Mouse (Mus musculus) embryonic facial prominence, embryonic 10.5 days (tissue): Measurements from ENCODE around the gene Zfp637. TPM values are rescaled to one million over a fixed set of nuclear protein-coding genes. Genes with fewer than 3 reads are reported as not detected.

Source experiments
- DNase-seq: peaks from one replicate; pipeline ENCODE4 v3.0.0-alpha.2; 2017; ENCODE audit warnings: low spot score
- H3K27ac ChIP-seq: fragments of 300-500 bp; sonication (generic); replicated peaks from 2 replicates; pipeline ENCODE4 v1.5.1; 2016; ENCODE audit warnings: mild to moderate bottlenecking
- H3K27me3 ChIP-seq: fragments of 300-500 bp; sonication (generic); replicated peaks from 2 replicates; pipeline ENCODE4 v1.6.1; 2016; ENCODE audit warnings: low read depth, mild to moderate bottlenecking; ENCODE audit not compliant: poor library complexity, severe bottlenecking
- H3K36me3 ChIP-seq: fragments of 300-500 bp; sonication (generic); replicated peaks from 2 replicates; pipeline ENCODE4 v1.6.1; 2016; ENCODE audit warnings: mild to moderate bottlenecking, moderate library complexity
- H3K4me1 ChIP-seq: fragments of 300-500 bp; sonication (generic); 2 replicates; pipeline ENCODE4 v1.6.1; 2016
- H3K4me3 ChIP-seq: fragments of 300-500 bp; sonication (generic); 2 replicates; pipeline ENCODE4 v1.5.1; 2016; ENCODE audit warnings: mild to moderate bottlenecking, moderate library complexity
- H3K9me3 ChIP-seq: fragments of 300-500 bp; sonication (generic); 2 replicates; pipeline ENCODE4 v1.6.1; 2016; ENCODE audit warnings: mild to moderate bottlenecking
- WGBS: fragments of 180-500 bp; shearing (Covaris S2); methylation state at CpG from one replicate; pipeline ENCODE4 v1.1.7; 2016; 5-methylcytosine and 5-hydroxymethylcytosine counted together
- polyA plus RNA-seq: library from polyadenylated mRNA; unstranded; fragments of >200 nt; fragmentation: Nextera tagmentation; extraction: Ambion mirVana; gene quantifications from 2 replicates; pipeline ENCODE4 v1.2.1, GENCODE M21; 2016

Zfp637 gene
- 115 and 127 TPM in 2 replicates for polyA plus RNA-seq

DNA sequence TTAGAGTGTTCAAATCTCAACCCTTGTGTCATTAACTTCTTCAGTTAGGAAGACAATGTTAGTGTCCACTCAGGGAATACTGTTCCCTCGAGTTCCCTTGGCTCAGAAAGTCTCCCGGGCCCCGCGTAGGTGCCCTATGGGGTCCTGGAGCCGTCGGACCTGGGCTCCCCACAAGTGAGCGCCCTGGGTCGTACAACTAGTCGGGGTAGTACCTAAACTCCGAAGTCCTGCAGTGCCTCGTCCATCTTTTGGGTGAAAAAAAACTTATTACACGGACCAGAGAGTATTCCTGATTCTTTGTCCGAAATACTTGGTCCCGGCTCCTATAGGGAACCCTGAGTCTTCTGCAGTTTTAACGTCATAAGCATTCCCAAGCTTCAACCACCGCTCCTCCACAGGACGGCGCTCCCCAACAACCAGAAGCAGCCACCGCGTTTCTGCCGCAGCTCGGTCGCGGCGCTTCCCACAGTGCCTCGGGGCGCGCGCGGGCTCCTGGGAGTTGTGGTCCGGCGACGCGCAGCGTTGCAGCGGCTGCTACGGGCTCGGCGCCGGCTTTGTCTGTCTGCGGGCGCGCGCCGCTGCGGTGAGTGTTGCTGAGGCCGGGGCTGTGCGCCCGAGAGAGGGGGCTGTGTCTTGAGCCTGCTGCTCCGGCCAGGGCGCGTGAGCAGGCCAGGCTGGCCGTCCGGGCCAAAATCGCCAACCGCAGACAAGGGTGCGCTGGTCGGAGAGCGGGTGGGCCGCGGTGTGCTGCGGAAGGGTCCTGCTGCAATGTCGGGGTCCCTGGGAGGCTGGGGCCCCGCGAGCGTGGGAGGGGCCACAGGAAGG lies at the start of gene Zfp637:
TSS of gene Zfp637 (plus strand) at position 495 of the 825 bp plus-strand sequence.
- peaks cover 3% of the 10 kb centered on the region; the same call in 1 of the 2 replicates for H3K9me3 ChIP-seq
- H3K4me3 ChIP-seq = peak within 1 kb of the TSS; percentile 78
- H3K36me3 ChIP-seq = peaks cover 35% of the 10 kb centered on the region
- no peaks in the 10 kb centered on the region for H3K27me3 ChIP-seq
- under 1% methylated on average over 66 of the region's 66 CpGs for WGBS
- DNase-seq = peak; percentile 97
- peaks cover 16% of the 10 kb centered on the region for H3K4me1 ChIP-seq
- peak within 1 kb of the TSS; percentile 97 for H3K27ac ChIP-seq

DNA sequence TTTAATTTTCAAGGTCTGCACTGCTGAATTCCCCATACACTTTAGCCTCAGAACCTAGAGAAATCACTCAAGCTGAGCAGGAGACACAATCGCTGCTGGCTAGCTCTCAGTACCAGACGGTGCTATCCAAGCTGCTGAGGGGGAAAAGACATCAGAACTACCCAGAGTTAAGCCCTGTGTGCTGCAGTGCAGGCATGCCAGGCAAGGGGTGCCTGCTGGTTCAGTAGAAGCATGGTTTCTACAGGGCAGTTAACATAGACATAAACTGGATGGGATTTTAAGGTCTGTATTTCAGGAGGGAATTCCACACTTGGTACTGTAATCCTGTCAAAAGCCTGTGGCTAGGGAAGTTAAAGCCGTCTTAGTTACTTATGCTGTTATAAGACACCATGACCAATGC lies 45.7 kb upstream of the Zfp637 start:
- no peak overlapping the region for H3K27ac ChIP-seq
- no peaks in the 10 kb centered on the region for H3K9me3 ChIP-seq
- no peaks in the 10 kb centered on the region for H3K27me3 ChIP-seq
- peaks cover 4% of the 10 kb centered on the region; the same call in 1 of the 2 replicates for H3K4me1 ChIP-seq
- no peak overlapping the region for H3K4me3 ChIP-seq
- no peaks in the 10 kb centered on the region for H3K36me3 ChIP-seq
- DNase-seq = no peak
- 91% methylated on average over 3 of the region's 3 CpGs for WGBS

DNA sequence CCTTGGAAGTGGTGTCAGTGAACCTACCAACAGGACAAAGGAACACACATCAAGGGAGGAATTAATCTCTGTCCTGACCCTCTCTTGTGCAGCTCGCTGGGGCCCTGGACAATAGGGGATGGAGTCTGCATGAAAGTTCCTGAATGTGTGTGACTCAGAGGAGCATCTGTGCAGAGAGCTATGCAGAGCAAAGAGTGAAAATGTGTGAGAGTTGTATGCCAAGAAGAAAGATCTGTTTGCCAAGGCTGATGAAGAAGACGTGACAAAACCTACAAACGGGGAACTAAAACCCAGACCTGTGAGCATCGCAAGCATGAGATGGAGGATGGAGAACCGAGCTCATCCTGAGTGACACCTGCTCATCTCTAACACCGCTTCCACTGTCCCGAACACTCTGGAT lies 40.2 kb upstream of the Zfp637 start:
- WGBS = 86% methylated on average over 7 of the region's 7 CpGs

DNA sequence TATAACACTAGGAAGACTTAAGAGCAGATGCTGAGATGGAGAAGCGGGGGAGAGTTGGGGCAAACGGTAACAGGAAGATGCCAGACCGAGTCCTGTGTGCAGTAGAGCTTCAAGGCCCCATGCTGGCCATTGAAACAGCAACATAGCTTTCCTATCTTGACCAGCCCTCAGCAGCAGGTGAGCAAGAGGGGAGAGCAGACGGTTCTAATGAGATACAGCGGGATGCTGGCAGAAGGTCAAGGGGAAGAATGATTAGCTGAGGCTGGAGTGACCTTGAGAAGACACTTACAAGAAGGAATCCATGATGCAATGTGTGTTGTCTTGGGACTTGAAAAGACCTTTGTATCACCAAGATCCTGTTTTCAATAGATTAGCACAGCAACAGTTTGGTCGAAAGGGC lies 39.2 kb upstream of the Zfp637 start:
- WGBS = 88% methylated on average over 6 of the region's 6 CpGs
- Histone ChIP-seq H3K4me3 (no peak overlapping the region), H3K27ac (no peak overlapping the region), H3K36me3 (no peaks in the 10 kb centered on the region), H3K4me1 (peaks cover 14% of the 10 kb centered on the region), H3K9me3 (no peaks in the 10 kb centered on the region), H3K27me3 (no peaks in the 10 kb centered on the region)
- no peak for DNase-seq

More for the DNA sequence above, 40.2 kb upstream of the Zfp637 start:
- no peaks in the 10 kb centered on the region for H3K36me3 ChIP-seq
- H3K9me3 ChIP-seq = no peaks in the 10 kb centered on the region
- H3K27me3 ChIP-seq = no peaks in the 10 kb centered on the region
- peaks cover 14% of the 10 kb centered on the region for H3K4me1 ChIP-seq
- H3K27ac ChIP-seq = no peak overlapping the region
- no peak for DNase-seq
- H3K4me3 ChIP-seq = no peak overlapping the region

DNA sequence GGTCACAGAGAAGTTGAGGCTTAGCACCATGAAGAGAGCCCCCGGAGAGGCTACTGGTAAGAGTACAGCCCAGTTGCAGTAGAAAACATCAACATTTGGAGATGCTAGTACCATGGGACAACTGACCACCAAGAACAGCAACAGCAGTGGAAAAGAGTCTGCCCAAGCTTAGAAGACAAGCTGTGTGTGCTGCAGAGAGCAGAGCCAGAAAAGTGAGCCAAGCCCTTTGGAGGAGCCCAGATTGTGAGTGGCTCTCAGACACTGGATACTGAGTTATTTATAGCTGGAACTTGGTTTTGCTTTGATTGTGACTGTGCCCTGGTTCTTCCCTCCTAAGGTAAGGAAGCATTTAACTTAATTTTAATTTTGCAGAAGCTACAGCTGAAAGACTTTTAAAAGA lies 33.2 kb upstream of the Zfp637 start:
- H3K4me3 ChIP-seq = no peak overlapping the region
- DNase-seq = no peak
- WGBS = 95% methylated on average over 1 of the region's 1 CpGs

DNA sequence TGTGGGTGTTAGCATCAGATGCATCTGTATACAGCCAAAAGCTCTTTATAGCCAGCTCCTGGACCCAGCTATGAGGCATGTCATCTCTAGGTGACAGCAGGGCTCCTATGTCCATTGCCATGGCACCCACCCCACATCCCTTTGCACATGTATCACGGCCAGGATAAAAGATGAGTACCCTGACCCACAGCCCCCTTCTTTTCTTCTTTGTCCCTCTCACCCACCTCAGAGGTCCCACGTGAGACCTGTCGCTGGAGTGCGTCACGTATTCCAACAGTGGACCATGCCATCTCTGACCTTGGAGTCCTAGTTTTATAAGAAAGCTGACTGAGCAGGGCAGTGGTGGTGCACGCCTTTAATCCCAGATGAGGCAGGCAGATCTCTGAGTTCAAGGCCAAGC lies 31.2 kb upstream of the Zfp637 start:
- Histone ChIP-seq H3K9me3 (no peaks in the 10 kb centered on the region), H3K4me1 (0 out of 2 replicates have a peak, but pooled peaks cover 6% of the 10 kb centered on the region), H3K36me3 (no peaks in the 10 kb centered on the region), H3K27me3 (no peaks in the 10 kb centered on the region), H3K4me3 (no peak overlapping the region), H3K27ac (no peak overlapping the region)
- no peak for DNase-seq
- 93% methylated on average over 6 of the region's 6 CpGs for WGBS

More for the DNA sequence above, 33.2 kb upstream of the Zfp637 start:
- Histone ChIP-seq H3K27me3 (no peaks in the 10 kb centered on the region), H3K36me3 (no peaks in the 10 kb centered on the region), H3K9me3 (no peaks in the 10 kb centered on the region), H3K4me1 (peaks cover 13% of the 10 kb centered on the region), H3K27ac (no peak overlapping the region)

DNA sequence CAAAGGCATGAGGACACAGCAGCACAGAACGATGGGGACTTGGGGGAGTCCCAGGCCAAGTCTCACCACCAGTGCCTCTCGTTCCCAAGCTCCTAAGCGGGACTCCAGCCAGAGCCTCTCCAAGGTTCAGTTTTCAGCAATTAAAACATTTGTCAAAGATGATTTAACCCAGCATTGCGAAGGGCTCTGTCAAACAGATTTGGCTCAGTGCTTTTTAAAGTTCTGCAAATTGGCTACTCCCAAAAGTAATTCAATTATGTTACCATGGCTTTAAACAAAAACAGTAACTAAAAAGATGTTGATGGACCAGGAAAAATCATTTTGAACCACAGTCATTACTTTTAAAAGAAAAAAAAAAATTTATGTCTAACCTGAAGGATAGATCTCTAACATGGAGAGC lies 30.3 kb upstream of the Zfp637 start:
- H3K9me3 ChIP-seq = no peaks in the 10 kb centered on the region
- H3K27me3 ChIP-seq = no peaks in the 10 kb centered on the region
- H3K27ac ChIP-seq = no peak overlapping the region
- WGBS = 68% methylated on average over 4 of the region's 4 CpGs
- H3K4me1 ChIP-seq = 0 out of 2 replicates have a peak, but pooled peaks cover 6% of the 10 kb centered on the region
- H3K36me3 ChIP-seq = no peaks in the 10 kb centered on the region
- no peak for DNase-seq
- H3K4me3 ChIP-seq = no peak overlapping the region

DNA sequence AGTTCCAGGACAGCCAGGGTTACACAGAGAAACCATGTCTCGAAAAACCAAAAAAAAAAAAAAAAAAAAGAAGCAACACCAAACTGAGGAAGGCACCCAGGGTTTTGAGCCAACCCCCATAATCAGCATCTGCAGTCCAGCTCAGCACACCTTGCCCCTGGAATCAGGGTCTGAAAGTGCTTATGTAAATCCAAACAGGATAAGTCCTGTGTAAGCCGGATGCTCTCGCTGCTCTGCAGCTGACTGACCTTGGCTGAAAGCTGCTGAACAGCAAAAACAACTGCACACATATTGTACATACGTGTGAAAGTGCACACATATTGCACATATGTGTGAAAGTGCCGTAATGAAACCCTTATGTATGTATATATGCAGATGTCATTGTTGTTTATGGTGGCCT lies 29.7 kb upstream of the Zfp637 start:
- Histone ChIP-seq H3K4me1 (0 out of 2 replicates have a peak, but pooled peaks cover 6% of the 10 kb centered on the region), H3K4me3 (no peak overlapping the region), H3K27me3 (no peaks in the 10 kb centered on the region), H3K9me3 (no peaks in the 10 kb centered on the region), H3K36me3 (no peaks in the 10 kb centered on the region), H3K27ac (no peak overlapping the region)
- WGBS = 76% methylated on average over 5 of the region's 5 CpGs
- DNase-seq = no peak

DNA sequence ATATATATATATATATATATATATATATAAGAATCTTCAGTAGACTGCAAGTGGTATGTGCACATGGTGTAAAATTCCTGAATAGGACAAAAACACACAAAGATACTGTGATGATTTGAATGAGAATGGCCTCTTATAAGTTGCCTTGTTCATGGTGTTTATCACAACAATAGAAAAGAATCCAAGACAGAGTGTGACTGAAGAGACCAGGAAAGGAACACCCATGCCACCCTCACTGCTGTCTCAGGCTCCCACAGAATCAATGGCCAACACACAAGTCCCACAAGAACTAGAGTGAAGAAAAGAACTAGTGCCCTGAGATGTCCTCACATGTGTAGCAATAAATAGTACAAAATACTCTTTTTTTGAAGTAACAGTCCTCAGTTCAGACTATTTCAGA lies 26.3 kb upstream of the Zfp637 start:
- no peak for DNase-seq
- Histone ChIP-seq H3K4me3 (no peak overlapping the region), H3K4me1 (0 out of 2 replicates have a peak, but pooled peaks cover 6% of the 10 kb centered on the region), H3K36me3 (no peaks in the 10 kb centered on the region), H3K27me3 (no peaks in the 10 kb centered on the region), H3K9me3 (no peaks in the 10 kb centered on the region), H3K27ac (no peak overlapping the region)

DNA sequence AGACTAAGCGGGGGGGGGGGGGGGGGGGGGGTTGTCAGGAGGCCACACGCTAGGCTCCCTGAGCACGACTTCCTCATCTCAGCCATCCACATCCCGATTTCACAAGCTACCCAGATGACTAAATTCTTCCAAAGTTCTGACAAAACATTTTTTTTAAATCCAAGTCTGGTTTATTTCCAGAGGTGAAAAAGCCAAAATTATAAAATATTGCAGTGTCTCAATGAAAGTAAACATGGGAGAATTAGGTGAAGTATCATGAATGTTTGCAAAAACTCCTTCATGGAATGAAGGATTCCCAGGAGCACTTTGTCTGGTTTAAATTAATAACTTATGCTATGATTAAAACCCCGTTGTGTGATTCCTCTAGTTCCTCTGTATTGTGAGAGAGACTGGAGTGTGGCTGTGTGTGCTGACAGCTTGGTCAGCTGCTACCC lies 23.9 kb upstream of the Zfp637 start:
- 67% methylated on average over 4 of the region's 5 CpGs for WGBS
- Histone ChIP-seq H3K4me3 (no peak overlapping the region), H3K9me3 (no peaks in the 10 kb centered on the region), H3K27me3 (no peaks in the 10 kb centered on the region), H3K4me1 (peaks cover 6% of the 10 kb centered on the region), H3K36me3 (no peaks in the 10 kb centered on the region), H3K27ac (no peak overlapping the region)
- DNase-seq = no peak

DNA sequence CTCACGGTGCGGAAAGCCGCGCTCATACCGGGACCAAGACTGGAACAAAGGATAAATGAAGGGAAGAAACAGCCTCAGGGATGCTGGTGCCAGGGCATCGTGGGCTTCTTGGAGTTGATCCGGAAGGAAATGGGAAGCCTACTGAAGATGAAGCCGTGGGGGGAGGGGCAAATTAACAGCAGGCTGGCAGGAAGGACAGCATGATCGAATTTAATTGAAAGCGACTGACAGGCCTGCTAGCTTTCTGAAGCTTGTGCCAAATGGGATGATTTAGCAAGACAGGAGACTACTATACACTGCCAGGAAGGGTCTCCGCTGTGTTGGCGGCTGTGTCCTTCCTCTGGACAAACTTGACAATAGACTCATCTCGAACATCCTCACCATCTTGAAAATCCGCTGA lies 20.7 kb upstream of the Zfp637 start:
- Histone ChIP-seq H3K36me3 (no peaks in the 10 kb centered on the region), H3K4me1 (peaks cover 13% of the 10 kb centered on the region), H3K4me3 (no peak overlapping the region), H3K9me3 (no peaks in the 10 kb centered on the region), H3K27ac (0 out of 2 replicates have a peak overlapping the region, but pooled peaks have one; percentile 0), H3K27me3 (peaks cover 10% of the 10 kb centered on the region; the same call in 1 of the 2 replicates)
- DNase-seq = no peak
- WGBS = 85% methylated on average over 14 of the region's 14 CpGs

DNA sequence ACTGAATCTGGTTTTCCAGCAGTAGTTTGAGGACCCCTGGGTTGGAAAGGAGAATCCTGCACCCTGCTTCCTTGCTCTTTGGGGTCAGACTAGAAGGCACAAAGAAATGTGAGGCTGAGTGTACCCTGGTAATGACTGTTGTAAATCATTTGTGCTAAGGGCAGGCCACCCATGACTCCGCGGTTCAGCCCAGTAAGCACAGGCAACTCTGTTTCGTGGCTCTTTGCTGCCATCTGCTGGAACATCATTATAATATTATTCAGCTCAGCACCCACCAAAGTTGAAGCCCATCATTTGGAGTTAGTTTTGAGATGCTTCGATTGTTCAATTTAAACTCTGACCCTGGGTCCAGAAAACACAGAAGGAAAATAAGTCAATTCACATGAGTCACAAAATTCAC lies 15.6 kb upstream of the Zfp637 start:
- DNase-seq = peak; percentile 77
- H3K9me3 ChIP-seq = no peaks in the 10 kb centered on the region
- 16% methylated on average over 4 of the region's 4 CpGs for WGBS

DNA sequence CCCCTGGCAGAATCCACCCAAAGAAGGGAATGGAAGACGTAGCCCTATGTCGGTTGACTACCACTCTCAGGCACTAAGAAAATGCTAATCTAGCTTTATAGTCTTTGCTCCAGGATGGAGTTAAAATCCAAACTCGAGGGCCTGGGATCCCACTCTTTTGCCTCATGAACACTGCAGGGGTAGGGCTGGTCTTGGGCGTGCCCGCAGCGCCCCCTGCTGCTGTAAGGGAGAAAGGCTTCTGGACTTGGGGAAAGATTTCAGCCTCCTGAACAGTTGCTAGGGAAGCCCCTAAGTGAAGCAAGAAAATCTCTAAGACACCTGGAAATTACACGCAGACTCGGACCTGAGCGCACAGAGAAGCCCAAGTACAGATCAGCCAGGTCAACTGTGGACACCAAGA lies 12.7 kb upstream of the Zfp637 start:
- H3K4me1 ChIP-seq = peaks cover 23% of the 10 kb centered on the region
- peak; percentile 86 for DNase-seq
- 19% methylated on average over 9 of the region's 9 CpGs for WGBS

More for the DNA sequence above, 15.6 kb upstream of the Zfp637 start:
- peaks cover 27% of the 10 kb centered on the region for H3K4me1 ChIP-seq
- H3K27me3 ChIP-seq = peaks cover 34% of the 10 kb centered on the region
- H3K4me3 ChIP-seq = no peak overlapping the region
- H3K27ac ChIP-seq = no peak overlapping the region; the same call in 1 of the 2 replicates
- no peaks in the 10 kb centered on the region for H3K36me3 ChIP-seq

More for the DNA sequence above, 12.7 kb upstream of the Zfp637 start:
- Histone ChIP-seq H3K27ac (no peak overlapping the region), H3K9me3 (no peaks in the 10 kb centered on the region), H3K36me3 (no peaks in the 10 kb centered on the region), H3K4me3 (no peak overlapping the region), H3K27me3 (peaks cover 32% of the 10 kb centered on the region)
